Mouse (Mus musculus): ENCODE measurements at regions not wholly inside any gene's neighbourhood (a gene's known extent, or its start where the extent isn't known, plus 50 kb on each side); places are given as distances from the start of the nearest gene placed in this dataset.
A peak's percentile ranks its signal among the peaks of the same experiment; 100 is the strongest.

- no peak for DNase-seq (ENCODE audit: low read depth, low spot score)
Observed at GRCm38 (mm10) chr5:126954189-126954588, 287.4 kb upstream of the Tmem132c start.

GRCm38 (mm10) chr5:126954634-126955033, 287.0 kb upstream of the Tmem132c start:
- no peak for DNase-seq (ENCODE audit: low read depth, low spot score)

- no peak for DNase-seq (ENCODE audit: low read depth, low spot score)
Observed at GRCm38 (mm10) chr5:126964577-126964976, 277.0 kb upstream of the Tmem132c start.

- DNase-seq (ENCODE audit: low read depth, low spot score): peak; percentile 77
Observed at GRCm38 (mm10) chr5:126967076-126967475, 274.5 kb upstream of the Tmem132c start.

GRCm38 (mm10) chr5:126969373-126969772, 272.2 kb upstream of the Tmem132c start:
- DNase-seq (ENCODE audit: low read depth, low spot score): no peak

GRCm38 (mm10) chr5:126971284-126971683, 270.3 kb upstream of the Tmem132c start:
- DNase-seq (ENCODE audit: low read depth, low spot score): no peak

- DNase-seq (ENCODE audit: low read depth, low spot score): no peak
Observed at GRCm38 (mm10) chr5:126971981-126972380, 269.6 kb upstream of the Tmem132c start.

- DNase-seq (ENCODE audit: low read depth, low spot score): peak; percentile 83
Observed at GRCm38 (mm10) chr5:126973425-126973824, 268.2 kb upstream of the Tmem132c start.

- DNase-seq (ENCODE audit: low read depth, low spot score): peak; percentile 57
Observed at GRCm38 (mm10) chr5:126974565-126974964, 267.0 kb upstream of the Tmem132c start.

GRCm38 (mm10) chr5:126995577-126995976, 246.0 kb upstream of the Tmem132c start:
- peak; percentile 36 for DNase-seq (ENCODE audit: low read depth, low spot score)

- peak; percentile 59 for DNase-seq (ENCODE audit: low read depth, low spot score)
Observed at GRCm38 (mm10) chr5:127014166-127014565, 227.4 kb upstream of the Tmem132c start.

- peak; percentile 57 for DNase-seq (ENCODE audit: low read depth, low spot score)
Observed at GRCm38 (mm10) chr5:127016467-127017060, 225.0 kb upstream of the Tmem132c start.

- DNase-seq (ENCODE audit: low read depth, low spot score): peak; percentile 26
Observed at GRCm38 (mm10) chr5:127017971-127018370, 223.6 kb upstream of the Tmem132c start.

- DNase-seq (ENCODE audit: low read depth, low spot score): peak; percentile 37
Observed at GRCm38 (mm10) chr5:127036472-127036871, 205.1 kb upstream of the Tmem132c start.

- no peak for DNase-seq (ENCODE audit: low read depth, low spot score)
Observed at GRCm38 (mm10) chr5:127057770-127058169, 183.8 kb upstream of the Tmem132c start.

GRCm38 (mm10) chr5:127074327-127074726, 167.3 kb upstream of the Tmem132c start:
- DNase-seq (ENCODE audit: low read depth, low spot score): no peak
